ENCODE assay signal across 11 mouse cellular contexts in genomic region chr7:35582719-35583118, GRCm38 (mm10). TPM values are rescaled to one million over a fixed set of nuclear protein-coding genes. Genes with fewer than 3 reads are reported as not detected.
DNase-seq lines count a peak whose midpoint lies in the region; ATAC-seq and TF ChIP-seq lines count a peak whose summit lies in the region.
"Had no signal": no experiment of that assay in that cellular context is flagged by ENCODE, and none has a peak within 500 bp of the region (broad histone marks: within the 10 kb centered on the region; RNA-seq: fewer than 3 reads in every experiment).

No protein-coding gene starts in this region.

- 0 out of 2 replicates have a peak, but pooled peaks have one; percentile 32 for TF ChIP-seq CTCF in kidney, adult 2 months (conservative IDR thresholded peaks at IDR 0.05; ENCODE audit: insufficient read depth, insufficient read length, low read depth, low read length)
- TF ChIP-seq CTCF in MEL (IDR thresholded peaks at IDR 0.05 in 2 of 3, conservative IDR thresholded peaks at IDR 0.05 in 1 of 3; ENCODE audit: control insufficient read depth in 1 of 3, insufficient read depth in 1 of 3, low read depth in 2 of 3, low read length in 3 of 3, poor library complexity in 1 of 3, severe bottlenecking in 1 of 3), result peak; percentile 43 to 60 (median 56)
- TF ChIP-seq CTCF in liver, embryonic 14.5 days (IDR thresholded peaks at IDR 0.05; ENCODE audit: low read depth), result peak; percentile 69

- TF ChIP-seq POLR2A in kidney, adult 2 months (IDR thresholded peaks at IDR 0.05; ENCODE audit: low read depth, low read length), result no peak
- no peak for TF ChIP-seq POLR2A in MEL (IDR thresholded peaks at IDR 0.05; ENCODE audit: control insufficient read depth in 1 of 2, insufficient read depth in 1 of 2, low read depth in 1 of 2, low read length in 2 of 2, poor library complexity in 1 of 2)

- TF ChIP-seq EP300 in MEL (IDR thresholded peaks at IDR 0.05; ENCODE audit: low read depth in 1 of 2, low read length in 2 of 2), result no peak
- TF ChIP-seq EP300 in liver, embryonic 14.5 days (IDR thresholded peaks at IDR 0.05; ENCODE audit: low read depth), result no peak

- H3K79me2 ChIP-seq in MEL (ENCODE audit: control insufficient read depth, insufficient read depth, low read length, poor library complexity), result peaks cover 15% of the 10 kb centered on the region

- WGBS in kidney, adult 2 months, result 79% methylated on average over 5 of the region's 5 CpGs
- 81% methylated on average over 5 of the region's 5 CpGs for WGBS in kidney, embryonic 16.5 days
- 53% methylated on average over 5 of the region's 5 CpGs for WGBS in liver, embryonic 14.5 days (ENCODE audit: insufficient replicate concordance)

- no peak overlapping the region for H3K4me3 ChIP-seq in kidney, adult 2 months (ENCODE audit: insufficient read depth, low read depth, low read length)
- H3K4me3 ChIP-seq in kidney, embryonic 16.5 days (ENCODE audit: low read length), result no peak overlapping the region
- H3K4me3 ChIP-seq in MEL (ENCODE audit: control insufficient read depth in 1 of 2, insufficient read depth in 1 of 2, low read depth in 2 of 2, low read length in 2 of 2), result no peak overlapping the region
- no peak overlapping the region for H3K4me3 ChIP-seq in liver, embryonic 14.5 days (ENCODE audit: insufficient read depth in 1 of 2, low read depth in 2 of 2, low read length in 2 of 2)
- H3K4me3 ChIP-seq: hindbrain, embryonic 13.5 days; liver, embryonic 15.5 days; midbrain, embryonic 13.5 days had no signal

- DNase-seq in kidney, adult 2 months, result no peak
- DNase-seq in A20 (ENCODE audit: low read depth, low spot score), result peak; percentile 64
- DNase-seq in MEL (ENCODE audit: low read depth, low spot score), result peak; percentile 68
- no peak for DNase-seq in liver, embryonic 14.5 days (ENCODE audit: low read depth in 3 of 3, low spot score in 3 of 3)
- DNase-seq in gastrocnemius, postnatal 36 days, result no peak
- no peak for DNase-seq in frontal cortex, postnatal 25 days (ENCODE audit: low spot score in 2 of 2)
- DNase-seq: gastrocnemius, postnatal 25 days had no signal

- no peaks in the 10 kb centered on the region; the same call in 1 of the 2 replicates for H3K9me3 ChIP-seq in kidney, embryonic 16.5 days (ENCODE audit: low read length)
- no peaks in the 10 kb centered on the region for H3K9me3 ChIP-seq in MEL (replicated peaks; ENCODE audit: insufficient read depth, low read length)
- no peaks in the 10 kb centered on the region for H3K9me3 ChIP-seq in liver, embryonic 14.5 days (ENCODE audit: control insufficient read depth, low read length)
- H3K9me3 ChIP-seq: hindbrain, embryonic 13.5 days; liver, embryonic 15.5 days; midbrain, embryonic 13.5 days had no signal

- ATAC-seq in kidney, embryonic 16.5 days (ENCODE audit: low FRiP score, low TSS enrichment), result no peak
- no peak for ATAC-seq in liver, embryonic 14.5 days (ENCODE audit: insufficient read depth)
- ATAC-seq: midbrain, embryonic 13.5 days had no signal

- no peak overlapping the region for H3K9ac ChIP-seq in kidney, embryonic 16.5 days (replicated peaks; ENCODE audit: low read length)
- H3K9ac ChIP-seq in MEL (ENCODE audit: control insufficient read depth, low read depth, low read length, poor library complexity, severe bottlenecking), result no peak overlapping the region
- H3K9ac ChIP-seq in liver, embryonic 14.5 days (replicated peaks), result no peak overlapping the region
- H3K9ac ChIP-seq: hindbrain, embryonic 13.5 days; liver, embryonic 15.5 days; midbrain, embryonic 13.5 days had no signal

- no peaks in the 10 kb centered on the region for H3K27me3 ChIP-seq in kidney, adult 2 months (replicated peaks; ENCODE audit: control insufficient read depth, insufficient read depth, low read length)
- peaks cover 31% of the 10 kb centered on the region for H3K27me3 ChIP-seq in kidney, embryonic 16.5 days (ENCODE audit: insufficient read depth, low read length)
- H3K27me3 ChIP-seq in MEL (ENCODE audit: control insufficient read depth in 1 of 2, insufficient read depth in 2 of 2, low read length in 2 of 2), result no peaks in the 10 kb centered on the region
- peaks cover 36% of the 10 kb centered on the region for H3K27me3 ChIP-seq in liver, embryonic 14.5 days (ENCODE audit: control insufficient read depth, insufficient read depth, low read length)

- H3K4me2 ChIP-seq in kidney, embryonic 16.5 days (replicated peaks; ENCODE audit: low read depth, low read length), result no peak overlapping the region
- no peak overlapping the region for H3K4me2 ChIP-seq in liver, embryonic 14.5 days (ENCODE audit: low read depth)
- H3K4me2 ChIP-seq: hindbrain, embryonic 13.5 days; liver, embryonic 15.5 days; midbrain, embryonic 13.5 days had no signal

- H3K4me1 ChIP-seq in kidney, adult 2 months (ENCODE audit: control insufficient read depth, insufficient read depth, low read length), result no peaks in the 10 kb centered on the region
- H3K4me1 ChIP-seq in kidney, embryonic 16.5 days (ENCODE audit: insufficient read depth, low read length), result peaks cover 18% of the 10 kb centered on the region
- peaks cover 0 to 10% of the 10 kb centered on the region in 2 experiments; a peak in 3 of 4 replicates for H3K4me1 ChIP-seq in MEL (ENCODE audit: control insufficient read depth in 1 of 2, insufficient read depth in 2 of 2, low read length in 2 of 2)
- H3K4me1 ChIP-seq in liver, embryonic 14.5 days (replicated peaks; ENCODE audit: control insufficient read depth in 2 of 2, insufficient read depth in 2 of 2, low read length in 1 of 2), result peaks cover 7 to 10% of the 10 kb centered on the region in 2 experiments

- no peak overlapping the region for H3K27ac ChIP-seq in kidney, adult 2 months (ENCODE audit: insufficient read depth, low read depth, low read length)
- no peak overlapping the region for H3K27ac ChIP-seq in kidney, embryonic 16.5 days (ENCODE audit: low read length)
- H3K27ac ChIP-seq in MEL (ENCODE audit: control insufficient read depth, low read depth, low read length), result no peak overlapping the region
- H3K27ac ChIP-seq in liver, embryonic 14.5 days, result no peak overlapping the region
- H3K27ac ChIP-seq: hindbrain, embryonic 13.5 days; liver, embryonic 15.5 days; midbrain, embryonic 13.5 days had no signal

- intact Hi-C loops in gastrocnemius, postnatal 36 days (cut with DNase I), result loop anchor here (5.0 kb wide), 1 partner anchor 55 kb away; no protein-coding TSS in a partner anchor

- TF ChIP-seq RAD21 in MEL (IDR thresholded peaks at IDR 0.05; ENCODE audit: low read depth, low read length), result peak; percentile 25

- no peaks in the 10 kb centered on the region for H3K36me3 ChIP-seq in kidney, adult 2 months (ENCODE audit: control insufficient read depth, insufficient read depth, low read length)
- H3K36me3 ChIP-seq in kidney, embryonic 16.5 days (ENCODE audit: insufficient read depth, low read length), result no peaks in the 10 kb centered on the region
- H3K36me3 ChIP-seq in MEL (ENCODE audit: control insufficient read depth in 1 of 2, insufficient read depth in 2 of 2, low read length in 2 of 2), result peaks cover 0 to 2% of the 10 kb centered on the region in 2 experiments; a peak in 2 of 4 replicates
- no peaks in the 10 kb centered on the region for H3K36me3 ChIP-seq in liver, embryonic 14.5 days (replicated peaks; ENCODE audit: control insufficient read depth, insufficient read depth, low read depth)
- H3K36me3 ChIP-seq: hindbrain, embryonic 13.5 days; liver, embryonic 15.5 days; midbrain, embryonic 13.5 days had no signal

TF ChIP-seq in MEL, 35 proteins besides CTCF, POLR2A, EP300 and RAD21 (continues in another document):
- TF ChIP-seq SMC3 (IDR thresholded peaks at IDR 0.05; ENCODE audit: low read depth, low read length), result peak; percentile 44; the same call in 1 of the 2 replicates
- no peak for TF ChIP-seq ZKSCAN1 (IDR thresholded peaks at IDR 0.05; ENCODE audit: low read depth, low read length)

RNA-seq across cellular contexts. Expression of gene Rgs9bp, which starts 2.7 kb away (rescaled TPM):
- polyA plus RNA-seq in kidney, adult 2 months (2012; rRNA removed), result 0.14 and 0.18 TPM in 2 replicates
- polyA plus RNA-seq in kidney, embryonic 16.5 days (2015; fragmentation: Nextera tagmentation; extraction: Ambion mirVana), result 0.26 and 0.28 TPM in 2 replicates
- total RNA-seq in MEL (2012; rRNA removed), result 0.10 and 0.12 TPM in 2 replicates
- under 1 TPM in 1 of 2 experiments, not detected in 1; 0.43 TPM for polyA plus RNA-seq in MEL (2012; ENCODE audit: insufficient read depth in 1 of 2, insufficient read length in 2 of 2, low read depth in 1 of 2, low replicate concordance in 2 of 2, missing spikeins in 1 of 2)
- 0.08 and 0.11 TPM in 2 replicates for polyA plus RNA-seq in liver, embryonic 14.5 days (2012; rRNA removed)
- 0.03 and 0.05 TPM in 2 replicates for polyA plus RNA-seq in liver, embryonic 14.5 days (2014; fragmentation: Nextera tagmentation; extraction: Ambion mirVana)
- under 1 TPM in 1 of 2 experiments, not detected in 1; 0.05 TPM for total RNA-seq in gastrocnemius, postnatal 36 days (2021)

RNA-seq across cellular contexts. Expression of gene Ankrd27, which starts 3.3 kb away (rescaled TPM):
- 18.3 and 19.1 TPM in 2 replicates for polyA plus RNA-seq in kidney, adult 2 months (2012; rRNA removed)
- polyA plus RNA-seq in kidney, embryonic 16.5 days (2015; fragmentation: Nextera tagmentation; extraction: Ambion mirVana), result 37.1 and 37.7 TPM in 2 replicates
- 74.2 and 74.9 TPM in 2 replicates for total RNA-seq in MEL (2012; rRNA removed)
- polyA plus RNA-seq in MEL (2012; ENCODE audit: insufficient read depth in 1 of 2, insufficient read length in 2 of 2, low read depth in 1 of 2, low replicate concordance in 2 of 2, missing spikeins in 1 of 2), result 100 to 1,000 TPM in 1 of 2 experiments, 10 to 100 TPM in 1; 49.0 to 103 TPM
- 11.6 and 13.5 TPM in 2 replicates for polyA plus RNA-seq in liver, embryonic 14.5 days (2012; rRNA removed)
- polyA plus RNA-seq in liver, embryonic 14.5 days (2014; fragmentation: Nextera tagmentation; extraction: Ambion mirVana), result 20.9 and 22.8 TPM in 2 replicates
- 10 to 100 TPM in 1 of 2 experiments, 1 to 10 TPM in 1; 7.4 to 10.6 TPM for total RNA-seq in gastrocnemius, postnatal 36 days (2021)

RNA-seq across cellular contexts. Expression of gene Nudt19, which starts 26.6 kb away (rescaled TPM):
- 170 and 255 TPM in 2 replicates for polyA plus RNA-seq in kidney, adult 2 months (2012; rRNA removed)
- polyA plus RNA-seq in kidney, embryonic 16.5 days (2015; fragmentation: Nextera tagmentation; extraction: Ambion mirVana), result 76.6 and 88.9 TPM in 2 replicates
- total RNA-seq in MEL (2012; rRNA removed), result 83.2 and 89.1 TPM in 2 replicates
- polyA plus RNA-seq in MEL (2012; ENCODE audit: insufficient read depth in 1 of 2, insufficient read length in 2 of 2, low read depth in 1 of 2, low replicate concordance in 2 of 2, missing spikeins in 1 of 2), result 100 to 1,000 TPM in 1 of 2 experiments, 10 to 100 TPM in 1; 67.6 to 631 TPM
- 27.6 and 53.2 TPM in 2 replicates for polyA plus RNA-seq in liver, embryonic 14.5 days (2012; rRNA removed)
- polyA plus RNA-seq in liver, embryonic 14.5 days (2014; fragmentation: Nextera tagmentation; extraction: Ambion mirVana), result 81.7 and 86.0 TPM in 2 replicates
- 10 to 100 TPM; 39.5 to 40.8 TPM for total RNA-seq in gastrocnemius, postnatal 36 days (2021)

RNA-seq across cellular contexts. Expression of gene Tdrd12, which starts 45.2 kb away (rescaled TPM):
- polyA plus RNA-seq in kidney, adult 2 months (2012; rRNA removed), result 0.25 and 0.33 TPM in 2 replicates
- polyA plus RNA-seq in kidney, embryonic 16.5 days (2015; fragmentation: Nextera tagmentation; extraction: Ambion mirVana), result 0.14 and 0.24 TPM in 2 replicates
- 0.26 and 0.50 TPM in 2 replicates for total RNA-seq in MEL (2012; rRNA removed)
- polyA plus RNA-seq in MEL (2012; ENCODE audit: insufficient read depth in 1 of 2, insufficient read length in 2 of 2, low read depth in 1 of 2, low replicate concordance in 2 of 2, missing spikeins in 1 of 2), result under 1 TPM in 1 of 2 experiments, not detected in 1; 0.25 TPM
- polyA plus RNA-seq in liver, embryonic 14.5 days (2012; rRNA removed), result 0.10 and 0.11 TPM in 2 replicates
- polyA plus RNA-seq in liver, embryonic 14.5 days (2014; fragmentation: Nextera tagmentation; extraction: Ambion mirVana), result not detected in 2 replicates
- total RNA-seq in gastrocnemius, postnatal 36 days (2021), result not detected
- total RNA-seq: gastrocnemius, postnatal 25 days had no signal

Comparison
In these comparisons a context has a peak if more than half of its experiments do, and no peak if none do; other contexts are left out.
1. DNase-seq: peak in A20 (single experiment) and MEL (single experiment); none in kidney, adult 2 months (single experiment), liver, embryonic 14.5 days (0 of 3), gastrocnemius, postnatal 36 days (0 of 2) and frontal cortex, postnatal 25 days (0 of 2).
2. Peak in every context shown above with its lines, with median percentiles within 50 percentile points of each other: CTCF ChIP-seq.